Mouse (Mus musculus) hindbrain, embryonic 15.5 days (tissue): ENCODE data around the gene Gm6525. TPM values are rescaled to one million over a fixed set of nuclear protein-coding genes. Genes with fewer than 3 reads are reported as not detected.

Experiments used
- ATAC-seq: fragments of 200-750 bp; cut with Nextera tagmentation; 2 replicates; pipeline ENCODE4 v1.8.0; 2017; ENCODE audit warnings: low read depth, moderate number of reproducible peaks, moderate TSS enrichment; ENCODE audit not compliant: low FRiP score
- H3K27ac ChIP-seq: fragments of 300-500 bp; sonication (generic); replicated peaks from 2 replicates; pipeline ENCODE4 v1.5.1; 2015; ENCODE audit warnings: mild to moderate bottlenecking, inconsistent platforms
- H3K27me3 ChIP-seq: fragments of 300-500 bp; sonication (generic); 2 replicates; pipeline ENCODE4 v1.6.1; 2015; ENCODE audit warnings: control low read depth, inconsistent platforms
- H3K36me3 ChIP-seq: fragments of 300-500 bp; sonication (generic); 2 replicates; pipeline ENCODE4 v1.6.1; 2015; ENCODE audit warnings: control low read depth, inconsistent platforms
- H3K4me1 ChIP-seq: fragments of 300-500 bp; sonication (generic); replicated peaks from 2 replicates; pipeline ENCODE4 v1.6.1; 2015; ENCODE audit warnings: control low read depth, inconsistent platforms
- H3K4me2 ChIP-seq: fragments of 300-500 bp; sonication (generic); 2 replicates; pipeline ENCODE4 v1.6.1; 2015; ENCODE audit warnings: moderate library complexity, mild to moderate bottlenecking, inconsistent platforms
- H3K4me3 ChIP-seq: fragments of 300-500 bp; sonication (generic); 2 replicates; pipeline ENCODE4 v1.5.1; 2015; ENCODE audit warnings: mild to moderate bottlenecking, inconsistent platforms
- H3K9ac ChIP-seq: fragments of 300-500 bp; sonication (generic); 2 replicates; pipeline ENCODE4 v1.6.1; 2015; ENCODE audit warnings: inconsistent platforms
- H3K9me3 ChIP-seq: fragments of 300-500 bp; sonication (generic); 2 replicates; pipeline ENCODE4 v1.6.1; 2016; ENCODE audit warnings: control low read depth, inconsistent platforms
- WGBS: fragments of 180-500 bp; shearing (Covaris S2); methylation state at CpG from one replicate; pipeline ENCODE4 v1.1.7; 2015; 5-methylcytosine and 5-hydroxymethylcytosine counted together
- polyA plus RNA-seq: library from polyadenylated mRNA; unstranded; fragments of >200 nt; fragmentation: Nextera tagmentation; extraction: Ambion mirVana; gene quantifications from 2 replicates; pipeline ENCODE4 v1.2.1, GENCODE M21; 2015

Gm6525 gene
- polyA plus RNA-seq, 1 experiment from 2014 or later = 2.3 TPM

DNA sequence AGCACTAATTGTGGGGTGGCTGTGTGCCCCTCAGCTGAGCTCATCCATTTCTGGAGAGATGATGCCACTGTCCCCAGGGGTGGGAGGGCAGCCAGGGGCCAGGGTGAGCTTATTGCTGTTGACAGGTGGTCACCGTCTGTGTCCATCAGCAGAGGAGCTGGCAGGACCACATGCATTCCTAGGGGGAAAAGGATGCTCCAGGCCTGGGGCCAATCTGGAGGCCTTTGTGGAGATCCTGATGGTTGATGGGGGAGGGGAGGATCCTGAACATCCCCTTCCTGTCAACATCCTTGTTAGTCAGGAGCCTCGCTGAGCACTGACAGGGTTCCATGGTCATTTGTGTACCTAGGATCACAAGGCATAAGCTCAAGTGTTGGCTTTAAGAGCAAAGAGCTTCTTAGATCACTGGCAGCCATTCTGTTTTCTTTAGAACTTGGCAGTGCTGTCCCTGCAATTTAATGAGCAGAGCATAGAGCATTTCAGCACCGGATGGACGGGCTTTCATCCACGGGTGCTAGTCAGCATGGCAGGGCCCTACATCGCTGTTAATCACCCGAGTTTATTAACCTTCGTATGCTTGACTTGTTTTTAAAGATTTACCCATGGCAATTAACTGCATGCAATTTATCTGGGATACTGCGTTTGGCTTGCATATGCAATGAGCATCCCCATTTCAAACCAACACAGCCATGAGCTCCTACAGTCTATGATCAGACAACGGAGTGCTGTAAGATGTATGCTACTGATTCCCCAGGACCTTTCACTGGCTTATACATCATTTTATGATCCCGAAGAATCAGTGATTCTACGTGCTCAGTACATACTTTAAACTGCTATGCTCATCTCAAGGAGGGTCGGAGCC, 26.9 kb downstream of the Gm6525 start:
- 38% methylated on average over 13 of the region's 13 CpGs for WGBS
- peaks cover 29% of the 10 kb centered on the region; the same call in 1 of the 2 replicates for H3K36me3 ChIP-seq
- peaks cover 16% of the 10 kb centered on the region for H3K4me1 ChIP-seq
- peak overlapping the region; percentile 35 for H3K27ac ChIP-seq
- ATAC-seq = peak; percentile 79
- no peaks in the 10 kb centered on the region for H3K27me3 ChIP-seq
- no peaks in the 10 kb centered on the region for H3K9me3 ChIP-seq
- no peak overlapping the region for H3K4me2 ChIP-seq
- no peak overlapping the region for H3K9ac ChIP-seq
- no peak overlapping the region for H3K4me3 ChIP-seq

DNA sequence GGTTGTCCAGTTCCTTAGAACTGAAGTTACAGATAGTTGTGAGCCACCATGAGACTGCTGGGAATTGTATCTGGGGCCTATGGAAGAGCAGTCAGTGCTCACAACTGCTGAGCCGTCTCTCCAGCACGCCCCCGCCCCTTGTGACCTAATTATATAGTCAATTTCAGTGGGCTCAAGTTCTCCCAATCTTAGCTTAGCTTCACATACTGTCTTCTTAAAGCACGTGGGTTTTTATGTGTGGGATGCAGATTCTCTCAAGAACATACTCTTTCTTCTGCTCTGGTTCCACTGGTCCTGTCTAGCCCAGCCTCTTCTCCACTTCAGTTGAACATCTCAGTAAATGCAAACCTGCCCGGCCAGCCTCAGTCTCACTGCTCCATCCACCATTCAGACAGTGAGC, 30.7 kb downstream of the Gm6525 start:
- no peak for ATAC-seq
- Histone ChIP-seq H3K4me1 (peaks cover 19% of the 10 kb centered on the region), H3K27ac (no peak overlapping the region), H3K9me3 (no peaks in the 10 kb centered on the region), H3K4me3 (no peak overlapping the region), H3K27me3 (no peaks in the 10 kb centered on the region), H3K36me3 (peaks cover 53% of the 10 kb centered on the region), H3K4me2 (no peak overlapping the region), H3K9ac (no peak overlapping the region)
- WGBS = 87% methylated on average over 5 of the region's 5 CpGs

DNA sequence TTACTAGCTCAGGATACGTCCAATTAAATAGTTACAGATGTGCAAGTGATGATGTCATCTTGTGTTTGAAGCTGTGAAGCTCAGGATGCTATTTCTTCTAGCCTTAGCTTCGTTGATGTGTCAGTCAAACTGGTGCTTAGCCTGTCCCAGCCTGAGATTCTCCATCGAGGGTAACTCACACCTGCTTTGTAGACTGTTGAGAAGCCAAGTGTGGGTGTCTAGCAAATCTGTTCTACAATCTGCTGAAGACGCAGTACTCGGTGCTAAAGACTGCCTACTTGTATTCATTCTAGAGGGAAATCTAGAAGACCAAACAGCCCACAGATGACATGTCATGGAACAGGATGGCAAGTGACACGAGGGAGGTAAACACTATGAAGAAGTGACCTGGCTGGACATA, 31.7 kb downstream of the Gm6525 start:
- peaks cover 57% of the 10 kb centered on the region for H3K36me3 ChIP-seq
- no peak for ATAC-seq
- no peak overlapping the region for H3K4me2 ChIP-seq
- no peak overlapping the region for H3K9ac ChIP-seq
- no peak overlapping the region for H3K4me3 ChIP-seq
- H3K27me3 ChIP-seq = no peaks in the 10 kb centered on the region
- H3K9me3 ChIP-seq = no peaks in the 10 kb centered on the region
- no peak overlapping the region for H3K27ac ChIP-seq
- 93% methylated on average over 6 of the region's 6 CpGs for WGBS
- peaks cover 25% of the 10 kb centered on the region for H3K4me1 ChIP-seq

DNA sequence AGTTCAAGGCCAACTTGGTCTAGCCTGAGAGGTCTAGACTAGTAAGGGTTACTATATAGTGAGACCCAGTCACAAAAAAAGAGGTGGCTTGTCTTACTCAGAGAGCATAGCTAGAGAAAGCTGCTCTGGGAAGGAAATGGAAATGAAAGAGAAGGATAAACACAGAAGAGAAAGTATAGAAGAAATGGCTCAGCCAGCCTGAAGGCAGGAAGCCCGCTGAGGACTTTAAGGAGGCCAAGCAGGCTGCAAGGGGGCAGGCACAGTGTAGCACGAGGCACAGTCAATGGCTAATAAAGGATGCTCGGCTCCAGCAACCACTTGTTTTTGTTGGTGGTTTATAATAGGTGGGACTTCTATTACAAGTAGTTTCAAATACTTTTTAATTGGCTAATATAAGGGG, 32.2 kb downstream of the Gm6525 start:
- ATAC-seq = no peak
- Histone ChIP-seq H3K27ac (no peak overlapping the region), H3K9me3 (no peaks in the 10 kb centered on the region), H3K36me3 (peaks cover 57% of the 10 kb centered on the region), H3K4me3 (no peak overlapping the region), H3K27me3 (no peaks in the 10 kb centered on the region), H3K4me1 (peaks cover 25% of the 10 kb centered on the region), H3K9ac (no peak overlapping the region), H3K4me2 (no peak overlapping the region)
- WGBS = 89% methylated on average over 3 of the region's 3 CpGs

DNA sequence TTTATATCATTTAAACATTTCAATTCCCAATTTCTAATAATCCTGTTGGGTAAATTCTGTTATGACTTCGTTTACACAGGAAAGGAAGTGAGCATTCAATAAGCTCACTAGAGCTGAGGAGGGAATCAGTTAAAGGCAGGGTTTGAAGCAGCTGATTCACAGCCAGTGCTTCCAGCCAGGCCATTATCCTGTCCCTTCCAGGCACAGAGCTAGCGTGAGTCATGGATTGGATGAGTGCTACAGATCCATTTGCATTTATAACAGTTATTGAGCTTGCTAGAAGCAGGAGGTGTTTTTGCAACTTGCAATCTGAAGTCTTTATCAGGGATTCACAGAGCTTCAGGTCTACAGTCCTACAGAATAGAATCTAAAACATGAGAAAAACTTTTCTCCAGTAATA, 33.5 kb downstream of the Gm6525 start:
- H3K36me3 ChIP-seq = peaks cover 53% of the 10 kb centered on the region
- ATAC-seq = no peak
- H3K4me1 ChIP-seq = peaks cover 25% of the 10 kb centered on the region
- no peak overlapping the region for H3K9ac ChIP-seq
- no peaks in the 10 kb centered on the region for H3K9me3 ChIP-seq
- H3K27ac ChIP-seq = no peak overlapping the region
- 49% methylated on average over 2 of the region's 2 CpGs for WGBS
- no peaks in the 10 kb centered on the region for H3K27me3 ChIP-seq
- H3K4me2 ChIP-seq = no peak overlapping the region
- H3K4me3 ChIP-seq = no peak overlapping the region

DNA sequence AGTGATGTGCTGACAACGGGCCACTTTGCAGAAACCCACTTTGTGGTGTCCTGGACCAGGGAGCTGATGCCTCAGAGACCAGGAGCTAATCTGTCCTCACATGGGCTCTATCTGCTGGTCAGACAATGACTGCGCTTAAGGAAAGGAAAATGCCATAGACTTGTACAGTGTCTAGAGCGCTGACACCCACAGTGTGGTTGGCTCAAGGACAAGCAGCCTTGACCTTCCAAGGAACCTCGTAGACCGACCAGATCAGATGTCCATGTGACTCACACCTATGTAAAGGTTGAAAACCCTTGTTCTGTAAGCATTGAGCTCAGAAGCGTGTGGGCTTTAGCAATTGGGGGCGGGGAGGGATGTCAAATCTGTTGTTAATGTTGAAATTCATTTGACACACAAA, 34.6 kb downstream of the Gm6525 start:
- Histone ChIP-seq H3K4me3 (no peak overlapping the region), H3K9ac (no peak overlapping the region), H3K9me3 (no peaks in the 10 kb centered on the region), H3K4me2 (no peak overlapping the region), H3K36me3 (peaks cover 49% of the 10 kb centered on the region), H3K27me3 (no peaks in the 10 kb centered on the region), H3K27ac (no peak overlapping the region), H3K4me1 (peaks cover 30% of the 10 kb centered on the region)
- ATAC-seq = no peak
- WGBS = 96% methylated on average over 7 of the region's 7 CpGs

DNA sequence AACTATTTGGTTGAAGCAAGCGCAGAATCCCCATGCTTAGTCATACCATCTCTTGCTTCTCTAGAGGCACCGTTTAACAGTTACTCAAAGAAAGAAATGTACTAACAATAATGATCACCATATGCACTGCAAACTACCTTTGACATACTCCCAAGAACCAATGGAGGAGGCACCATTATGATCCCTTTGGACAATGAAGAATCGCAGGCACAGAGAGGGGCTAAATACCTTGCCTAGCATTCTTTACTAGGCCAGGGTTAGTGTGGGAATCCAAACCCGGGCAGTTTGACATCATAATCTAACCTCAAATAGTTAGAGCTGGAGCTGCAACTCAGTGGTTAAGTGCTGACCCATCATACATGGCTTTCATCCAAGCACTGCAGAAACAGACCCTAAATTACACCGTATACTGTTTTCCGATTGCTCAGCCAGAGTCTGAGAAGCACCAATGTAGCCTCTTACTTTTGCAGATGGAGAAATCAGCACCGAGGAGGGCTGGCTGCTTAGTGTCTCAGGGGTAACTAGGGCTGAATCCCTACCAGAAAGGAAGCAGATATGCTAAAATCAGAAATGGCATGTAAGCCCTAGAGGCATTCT, 35.1 kb downstream of the Gm6525 start:
- Histone ChIP-seq H3K36me3 (peaks cover 49% of the 10 kb centered on the region), H3K4me1 (peaks cover 33% of the 10 kb centered on the region), H3K4me2 (no peak overlapping the region), H3K9me3 (no peaks in the 10 kb centered on the region), H3K27ac (no peak overlapping the region), H3K4me3 (no peak overlapping the region), H3K9ac (no peak overlapping the region), H3K27me3 (no peaks in the 10 kb centered on the region)
- ATAC-seq = no peak
- WGBS = 82% methylated on average over 7 of the region's 7 CpGs

DNA sequence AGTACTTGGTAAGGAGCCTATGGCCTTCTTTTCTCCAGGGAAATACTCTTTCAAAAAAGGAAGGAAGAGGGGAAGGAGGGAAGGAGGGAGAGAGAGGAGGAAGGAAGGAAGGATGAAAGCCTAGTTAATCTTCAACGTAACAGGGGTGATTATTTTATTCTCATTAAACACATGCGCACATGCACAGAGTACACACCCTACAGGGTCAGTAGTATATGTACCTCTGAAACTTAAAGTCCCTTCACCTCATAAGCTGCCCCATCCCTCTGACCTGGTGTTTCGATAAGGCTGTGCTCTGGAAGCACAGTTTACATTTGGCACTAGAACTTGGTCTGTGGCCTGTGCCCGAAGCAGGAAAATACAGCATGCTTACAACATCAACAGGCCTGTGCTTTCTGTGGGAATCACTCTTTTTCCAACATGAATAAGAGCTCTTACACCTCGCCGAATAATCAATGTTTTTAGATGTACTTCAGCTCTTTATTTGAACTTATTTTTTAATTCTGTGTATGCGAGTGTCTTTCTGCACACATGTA, 37.5 kb downstream of the Gm6525 start:
- no peak for ATAC-seq
- Histone ChIP-seq H3K27ac (no peak overlapping the region), H3K4me2 (no peak overlapping the region), H3K27me3 (no peaks in the 10 kb centered on the region), H3K4me3 (no peak overlapping the region), H3K9ac (no peak overlapping the region), H3K4me1 (peaks cover 57% of the 10 kb centered on the region), H3K9me3 (no peaks in the 10 kb centered on the region), H3K36me3 (peaks cover 30% of the 10 kb centered on the region)
- 81% methylated on average over 7 of the region's 7 CpGs for WGBS

DNA sequence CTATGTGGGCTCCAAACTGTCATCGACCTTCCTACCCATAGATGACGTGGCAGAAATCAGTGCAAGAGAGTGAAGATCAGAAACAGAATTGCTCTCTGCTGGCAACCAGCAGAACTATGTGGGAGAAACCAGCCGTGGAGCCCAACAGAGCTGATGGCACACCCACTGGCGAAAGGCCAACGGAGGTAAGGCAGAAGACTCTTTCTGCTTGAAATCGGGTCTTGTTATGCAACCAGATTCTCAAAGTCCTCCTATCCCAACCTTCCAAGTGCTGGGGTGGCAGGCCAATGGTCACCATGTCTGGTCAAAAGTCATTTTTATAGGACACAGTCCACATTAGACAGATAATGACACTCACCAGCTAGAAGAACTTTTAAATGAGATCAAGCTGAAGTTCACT, 40.6 kb downstream of the Gm6525 start:
- H3K9ac ChIP-seq = no peak overlapping the region
- no peak for ATAC-seq
- WGBS = 75% methylated on average over 6 of the region's 6 CpGs
- 0 out of 2 replicates have a peak, but pooled peaks cover 5% of the 10 kb centered on the region for H3K36me3 ChIP-seq
- H3K9me3 ChIP-seq = no peaks in the 10 kb centered on the region
- H3K4me2 ChIP-seq = peak overlapping the region; percentile 78; the same call in 1 of the 2 replicates
- peaks cover 85% of the 10 kb centered on the region for H3K4me1 ChIP-seq
- H3K27ac ChIP-seq = 0 out of 2 replicates have a peak overlapping the region, but pooled peaks have one; percentile 26
- H3K4me3 ChIP-seq = no peak overlapping the region
- no peaks in the 10 kb centered on the region for H3K27me3 ChIP-seq

DNA sequence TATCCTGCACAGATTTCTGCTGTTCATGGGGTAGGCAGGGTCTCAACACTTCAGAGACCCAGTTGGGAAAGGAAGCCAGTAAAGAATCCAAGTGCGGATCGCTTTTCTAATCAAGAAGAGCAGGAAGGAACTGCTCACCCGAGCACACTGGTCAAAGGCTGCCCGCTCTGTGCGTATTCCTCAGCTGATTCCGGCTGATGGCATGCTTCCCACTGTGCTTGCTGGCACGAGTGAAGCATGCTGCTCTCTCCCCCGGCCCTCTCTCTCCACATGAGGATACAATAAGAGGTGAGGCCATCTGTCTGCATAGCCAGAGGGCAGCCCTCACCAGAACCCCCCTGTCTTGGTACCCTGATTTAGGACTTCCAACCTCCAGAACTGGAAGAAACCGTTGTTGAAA, 41.3 kb downstream of the Gm6525 start:
- peaks cover 78% of the 10 kb centered on the region for H3K4me1 ChIP-seq
- no peaks in the 10 kb centered on the region for H3K9me3 ChIP-seq
- H3K27me3 ChIP-seq = no peaks in the 10 kb centered on the region
- H3K4me3 ChIP-seq = peak overlapping the region; percentile 17; the same call in 1 of the 2 replicates
- no peak overlapping the region for H3K9ac ChIP-seq
- H3K27ac ChIP-seq = peak overlapping the region; percentile 26; the same call in 1 of the 2 replicates
- 0 out of 2 replicates have a peak, but pooled peaks have one; percentile 31 for ATAC-seq
- peak overlapping the region; percentile 78 for H3K4me2 ChIP-seq
- WGBS = 27% methylated on average over 9 of the region's 9 CpGs
- H3K36me3 ChIP-seq = no peaks in the 10 kb centered on the region

DNA sequence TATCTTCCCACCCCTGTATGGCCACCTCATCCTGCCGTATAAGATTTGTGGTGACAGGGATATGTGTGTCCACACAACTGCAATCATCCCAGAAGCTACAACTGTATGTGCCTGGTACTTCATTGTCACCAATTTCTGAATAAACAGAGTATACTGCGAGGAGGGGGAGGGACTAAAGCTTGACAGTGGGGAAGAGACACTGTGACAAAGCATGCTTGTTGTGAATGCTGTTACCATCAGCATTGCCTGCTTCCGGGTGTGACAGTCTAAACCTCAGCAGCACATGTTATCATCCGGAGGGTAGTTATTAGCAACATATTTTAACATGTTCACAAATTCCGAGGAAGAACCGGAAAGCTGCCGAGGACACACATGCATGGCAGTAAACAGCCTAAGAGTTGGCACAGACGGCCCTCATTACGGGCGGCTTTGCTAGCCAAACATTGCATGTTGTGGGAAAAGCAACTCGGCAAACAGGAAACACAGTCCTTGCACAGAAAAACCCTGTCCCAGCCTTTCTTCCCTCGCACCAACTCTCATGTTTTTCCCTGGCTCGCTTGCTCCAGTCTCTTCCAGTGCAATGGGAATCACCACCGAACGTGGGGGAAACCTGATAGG, 41.9 kb downstream of the Gm6525 start:
- Histone ChIP-seq H3K4me2 (peak overlapping the region; percentile 78), H3K27ac (peak overlapping the region; percentile 26), H3K9ac (peak overlapping the region; percentile 3; the same call in 1 of the 2 replicates), H3K4me1 (peaks cover 74% of the 10 kb centered on the region), H3K4me3 (peak overlapping the region; percentile 17), H3K36me3 (no peaks in the 10 kb centered on the region), H3K9me3 (no peaks in the 10 kb centered on the region), H3K27me3 (no peaks in the 10 kb centered on the region)
- 52% methylated on average over 15 of the region's 15 CpGs for WGBS
- no peak for ATAC-seq
